Mouse (Mus musculus): ENCODE data around the gene Slc25a35.

- TF ChIP-seq CTCF (IDR thresholded peaks at IDR 0.05; ENCODE audit: control insufficient read depth, insufficient read depth, low read length), result no peak
- TF ChIP-seq POLR2A (IDR thresholded peaks at IDR 0.05; ENCODE audit: borderline replicate concordance, control insufficient read depth, low read depth, low read length), result no peak
Measured at GRCm38 (mm10) chr11:68923191-68923590, 44.7 kb upstream of the Slc25a35 start.

Data from bone marrow, adult 2 months (tissue).